8 mouse cellular contexts compared by ENCODE assay signal in the genomic region with DNA sequence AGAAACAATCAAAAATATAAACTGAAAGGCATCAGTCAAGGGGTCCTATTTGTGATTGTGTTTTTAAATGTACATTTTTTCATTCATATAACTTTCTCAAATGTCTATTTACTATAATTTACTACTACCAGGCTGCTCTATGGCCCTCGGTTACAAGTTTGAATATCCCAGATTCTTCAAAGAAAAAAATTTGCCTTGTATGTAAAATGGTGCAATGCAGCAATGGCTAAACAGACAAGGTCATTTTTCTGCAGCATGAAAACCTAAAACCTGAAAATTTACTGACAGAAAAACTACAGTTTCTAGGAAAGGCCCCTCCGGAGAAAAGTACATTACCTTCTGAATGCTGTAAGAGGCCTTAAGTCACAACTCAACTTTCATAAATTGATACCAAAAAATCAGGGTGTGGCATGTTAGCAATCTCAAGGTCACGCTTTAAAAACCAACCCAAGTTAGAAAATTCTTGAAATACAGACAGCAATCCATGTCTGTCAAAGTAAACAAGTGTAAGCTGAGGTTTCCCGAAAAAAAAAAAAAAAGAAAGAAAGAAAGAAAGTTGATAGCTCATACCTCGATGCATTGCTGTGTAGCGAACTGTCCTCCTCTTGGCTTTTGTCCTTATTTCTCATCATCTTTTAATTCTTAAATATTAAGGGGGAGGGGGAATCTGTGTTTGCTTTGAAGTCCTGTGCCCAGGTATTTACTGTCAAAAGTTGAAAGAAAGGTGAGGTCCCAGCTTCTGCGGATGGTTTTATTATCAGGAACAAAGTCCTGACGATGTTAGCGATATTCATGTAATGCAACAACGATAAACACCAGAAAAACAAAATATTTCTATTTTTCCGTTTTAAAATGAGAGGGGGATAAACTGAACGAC. TPM values are rescaled to one million over a fixed set of nuclear protein-coding genes. Genes with fewer than 3 reads are reported as not detected.
DNase-seq lines count a peak whose midpoint lies in the region; ATAC-seq and TF ChIP-seq lines count a peak whose summit lies in the region.

No protein-coding gene starts in this region.

- peak overlapping the region; percentile 61 for H3K4me2 ChIP-seq in heart, embryonic 14.5 days (ENCODE audit: low read length)

- peak overlapping the region; percentile 99 for H3K27ac ChIP-seq in heart, embryonic 10.5 days
- H3K27ac ChIP-seq in ES-Bruce4 (ENCODE audit: insufficient read depth, low read length) (peak overlapping the region; percentile 89), macrophage (peak overlapping the region; percentile 91)
- H3K27ac ChIP-seq in heart, embryonic 14.5 days (replicated peaks in 1 of 2; ENCODE audit: control insufficient read depth in 1 of 2, insufficient read depth in 1 of 2, low read depth in 2 of 2, low read length in 2 of 2) = peak overlapping the region; percentile 85 to 87

- ATAC-seq in heart, embryonic 14.5 days (ENCODE audit: insufficient number of reproducible peaks, insufficient read depth, low FRiP score, low read depth) = no peak

- peak overlapping the region; percentile 92 for H3K9ac ChIP-seq in ES-Bruce4 (ENCODE audit: low read depth, poor library complexity, severe bottlenecking)
- peak overlapping the region; percentile 96 for H3K9ac ChIP-seq in heart, embryonic 14.5 days (ENCODE audit: low read length)

- peaks cover 24% of the 10 kb centered on the region for H3K36me3 ChIP-seq in heart, embryonic 10.5 days
- H3K36me3 ChIP-seq in ES-Bruce4 (ENCODE audit: control insufficient read depth, insufficient read depth, low read length, poor library complexity, severe bottlenecking) = peaks cover 15% of the 10 kb centered on the region
- H3K36me3 ChIP-seq in heart, embryonic 14.5 days (ENCODE audit: control insufficient read depth, insufficient read depth, low read length) = peaks cover 33% of the 10 kb centered on the region
- peaks cover 11% of the 10 kb centered on the region; the same call in 1 of the 2 replicates for H3K36me3 ChIP-seq in macrophage (ENCODE audit: inconsistent target)

- no peaks in the 10 kb centered on the region for H3K9me3 ChIP-seq in heart, embryonic 10.5 days
- H3K9me3 ChIP-seq in ES-Bruce4 (replicated peaks; ENCODE audit: control insufficient read depth, insufficient read depth, low read length, poor library complexity, severe bottlenecking) = no peaks in the 10 kb centered on the region
- H3K9me3 ChIP-seq in heart, embryonic 14.5 days (ENCODE audit: control insufficient read depth, low read length) = no peaks in the 10 kb centered on the region

- intact Hi-C loops in gastrocnemius, postnatal 14 days (cut with DNase I; ENCODE audit: low total_unique reads) = loop anchor here (5.0 kb wide), 1 partner anchor 77 kb away; no protein-coding TSS in a partner anchor

- H3K79me2 ChIP-seq in macrophage (ENCODE audit: inconsistent target) = peaks cover 97% of the 10 kb centered on the region

- no peak for TF ChIP-seq EP300 in ES-Bruce4 (IDR thresholded peaks at IDR 0.05; ENCODE audit: insufficient read depth, low read depth, low read length)

- 2% methylated on average over 12 of the region's 12 CpGs for WGBS in heart, embryonic 10.5 days
- under 1% methylated on average over 12 of the region's 12 CpGs for WGBS in heart, embryonic 14.5 days
- WGBS in macrophage (ENCODE audit: missing documents) = 2% methylated on average over 9 of the region's 12 CpGs

- no peaks in the 10 kb centered on the region for H3K27me3 ChIP-seq in heart, embryonic 10.5 days (ENCODE audit: insufficient read depth, poor library complexity, severe bottlenecking)
- no peaks in the 10 kb centered on the region for H3K27me3 ChIP-seq in ES-Bruce4 (ENCODE audit: control insufficient read depth, insufficient read depth, low read length, poor library complexity, severe bottlenecking)
- H3K27me3 ChIP-seq in heart, embryonic 14.5 days (ENCODE audit: control insufficient read depth, insufficient read depth, low read length) = no peaks in the 10 kb centered on the region

- H3K4me3 ChIP-seq in heart, embryonic 10.5 days = peak overlapping the region; percentile 75
- H3K4me3 ChIP-seq in ES-Bruce4 (ENCODE audit: low read depth, low read length) (peak overlapping the region; percentile 60), macrophage (ENCODE audit: inconsistent target) (peak overlapping the region; percentile 60)
- peak overlapping the region; percentile 53 to 72; a peak in 3 of 4 replicates for H3K4me3 ChIP-seq in heart, embryonic 14.5 days (ENCODE audit: control insufficient read depth in 1 of 2, insufficient read depth in 1 of 2, low read depth in 1 of 2, low read length in 2 of 2)

- no peak for TF ChIP-seq POLR2A in ES-Bruce4 (IDR thresholded peaks at IDR 0.05; ENCODE audit: insufficient read depth, low read length)

- DNase-seq in heart, embryonic 10.5 days (ENCODE audit: low spot score) = no peak
- no peak for DNase-seq in heart, postnatal 4 days
- DNase-seq in urinary bladder, postnatal 10 days (ENCODE audit: low spot score) = no peak
- DNase-seq in urinary bladder, postnatal 25 days (ENCODE audit: low spot score) = no peak
- DNase-seq in gastrocnemius, postnatal 14 days = no peak

- TF ChIP-seq CTCF in ES-Bruce4 (IDR thresholded peaks at IDR 0.05; ENCODE audit: low read depth, low read length) = no peak

- peaks cover 15% of the 10 kb centered on the region; the same call in 1 of the 2 replicates for H3K4me1 ChIP-seq in heart, embryonic 10.5 days
- H3K4me1 ChIP-seq in ES-Bruce4 (ENCODE audit: control insufficient read depth, insufficient read depth, low read length) = no peaks in the 10 kb centered on the region
- H3K4me1 ChIP-seq in heart, embryonic 14.5 days (ENCODE audit: control insufficient read depth in 2 of 2, insufficient read depth in 2 of 2, low read length in 2 of 2) = peaks cover 0 to 20% of the 10 kb centered on the region in 2 experiments; a peak in 3 of 4 replicates

RNA-seq across cellular contexts. Expression of a gene that starts 1.2 kb away (rescaled TPM):
- polyA plus RNA-seq in heart, embryonic 10.5 days (2016; fragmentation: Nextera tagmentation; extraction: Ambion mirVana) = 43.6 and 46.0 TPM in 2 replicates
- total RNA-seq in heart, postnatal 4 days (2021) = 10 to 100 TPM; 57.3 to 61.0 TPM
- polyA plus RNA-seq in ES-Bruce4 (2011; ENCODE audit: insufficient read depth, insufficient read length, low read depth, missing spikeins) = 103 and 104 TPM in 2 replicates
- polyA plus RNA-seq in heart, embryonic 14.5 days (2014; fragmentation: Nextera tagmentation; extraction: Ambion mirVana) = 46.9 and 53.0 TPM in 2 replicates
- 100 to 1,000 TPM; 403 to 732 (median 510) TPM for total RNA-seq in macrophage (2018; cell fraction: chromatin; rRNA removed)
- total RNA-seq in macrophage (2018; cell fraction: cytosol; rRNA removed) = 10 to 100 TPM; 21.1 to 41.7 (median 26.6) TPM
- 100 to 1,000 TPM; 110 to 331 (median 224) TPM for total RNA-seq in macrophage (2018; cell fraction: nucleus; rRNA removed)
- 11.4 to 34.5 TPM (median 15.8 TPM) in 3 replicates for polyA plus RNA-seq in macrophage (2018)
- 10 to 100 TPM; 36.7 to 38.2 TPM for total RNA-seq in gastrocnemius, postnatal 14 days (2021)
